Mouse (Mus musculus) layer of hippocampus, adult 2 months (tissue): ENCODE results near the gene Mak. TPM values are rescaled to one million over a fixed set of nuclear protein-coding genes. Genes with fewer than 3 reads are reported as not detected.
"Not testable (repeated sequence)": the region's sequence is repeated elsewhere in the genome, so short reads cannot be mapped to it uniquely, and the experiment has no call there.

Experiments
- DNase-seq, 2 experiments: peaks; one replicate each; pipeline ENCODE4 v3.0.0; 2022; ENCODE audit warnings: low spot score in 2 of 2
- H3K27ac ChIP-seq: fragments of 200-600 bp; 2 replicates; pipeline ENCODE4 v1.8.1; 2022
- H3K4me3 ChIP-seq: fragments of 200-600 bp; 2 replicates; pipeline ENCODE4 v1.8.1; 2022; ENCODE audit warnings: mild to moderate bottlenecking
- CTCF ChIP-seq: fragments of 200-600 bp; conservative IDR thresholded peaks from 2 replicates; pipeline ENCODE4 v1.8.1; 2022; ENCODE audit warnings: antibody characterized with exemption, mild to moderate bottlenecking, moderate library complexity
- total RNA-seq, 2 experiments: library from RNA; stranded (reverse); gene quantifications; 2 replicates each; pipeline ENCODE4 v1.2.3; 2021

Mak gene
- total RNA-seq, 2 experiments from 2014 or later = 0.91 to 1.7 TPM

GRCm38 (mm10) chr13:41000926-41001639 lies 78.4 kb downstream of the Mak start, which contains the start of gene Pak1ip1:
TSS of gene Pak1ip1 (plus strand) at chr13:41001023.
- peak within 1 kb of the TSS; percentile 98 for H3K27ac ChIP-seq
- peak within 1 kb of the TSS; percentile 78 for H3K4me3 ChIP-seq
- no peak for TF ChIP-seq CTCF
- peak; percentile 92 for DNase-seq

- peak overlapping the region; percentile 98 for H3K27ac ChIP-seq
- peak overlapping the region; percentile 78 for H3K4me3 ChIP-seq
- peak; percentile 78 for TF ChIP-seq CTCF
- DNase-seq = peak in 1 of 2 experiments; percentile 53
Observed at GRCm38 (mm10) chr13:41000140-41000925, 79.2 kb downstream of the Mak start.

GRCm38 (mm10) chr13:40998537-40998936 lies 81.0 kb downstream of the Mak start:
- H3K27ac ChIP-seq, H3K4me3 ChIP-seq, DNase-seq: not testable (repeated sequence)

- no peak for DNase-seq
- H3K4me3 ChIP-seq = no peak overlapping the region
- TF ChIP-seq CTCF = no peak
Observed at GRCm38 (mm10) chr13:40994487-40995263, 84.8 kb downstream of the Mak start.

GRCm38 (mm10) chr13:40988418-40988817 lies 91.1 kb downstream of the Mak start:
- TF ChIP-seq CTCF = no peak
- H3K27ac ChIP-seq = no peak overlapping the region
- no peak overlapping the region for H3K4me3 ChIP-seq
- no peak for DNase-seq

More at GRCm38 (mm10) chr13:40994487-40995263, 84.8 kb downstream of the Mak start:
- no peak overlapping the region for H3K27ac ChIP-seq

GRCm38 (mm10) chr13:40987608-40988303 lies 91.8 kb downstream of the Mak start:
- peak; percentile 34; the same call in 1 of the 2 replicates for TF ChIP-seq CTCF
- H3K27ac ChIP-seq, DNase-seq, H3K4me3 ChIP-seq: not testable (repeated sequence)

GRCm38 (mm10) chr13:40986081-40986480 lies 93.4 kb downstream of the Mak start:
- H3K4me3 ChIP-seq = no peak overlapping the region
- TF ChIP-seq CTCF = no peak
- no peak overlapping the region for H3K27ac ChIP-seq
- no peak for DNase-seq

GRCm38 (mm10) chr13:40982759-40983158 lies 96.7 kb downstream of the Mak start:
- no peak for TF ChIP-seq CTCF
- H3K27ac ChIP-seq = no peak overlapping the region
- H3K4me3 ChIP-seq = no peak overlapping the region
- no peak for DNase-seq

- H3K27ac ChIP-seq = peak overlapping the region; percentile 63; the same call in 1 of the 2 replicates
- peak; percentile 50 for TF ChIP-seq CTCF
- DNase-seq = no peak
- no peak overlapping the region for H3K4me3 ChIP-seq
Observed at GRCm38 (mm10) chr13:40979321-40979720, 100.2 kb downstream of the Mak start.

- H3K27ac ChIP-seq = peak overlapping the region; percentile 63; the same call in 1 of the 2 replicates
- no peak for TF ChIP-seq CTCF
- no peak for DNase-seq
- no peak overlapping the region for H3K4me3 ChIP-seq
Observed at GRCm38 (mm10) chr13:40978652-40979051, 100.9 kb downstream of the Mak start.

GRCm38 (mm10) chr13:40977609-40978008 lies 101.9 kb downstream of the Mak start:
- peak; percentile 86 for TF ChIP-seq CTCF
- DNase-seq = peak in 1 of 2 experiments; percentile 55
- Histone ChIP-seq H3K27ac (no peak overlapping the region), H3K4me3 (no peak overlapping the region)

Other genes with a start within 250 kb of the Mak start
- gene Gcnt2, start 220.0 kb downstream of the Mak start, total RNA-seq = 10 to 100 TPM; 16.3 to 17.0 TPM
- gene Pak1ip1, start 78.7 kb downstream of the Mak start, total RNA-seq = 10 to 100 TPM; 41.6 to 44.1 TPM
- gene Tmem14c, start 63.4 kb downstream of the Mak start, total RNA-seq = 10 to 100 TPM; 55.5 to 59.4 TPM
- gene Gcm2, start 31.3 kb upstream of the Mak start, total RNA-seq = not detected
- not detected for gene Sycp2l, start 34.6 kb upstream of the Mak start, total RNA-seq
- 10 to 100 TPM; 16.2 to 16.9 TPM for gene Elovl2, start 140.7 kb upstream of the Mak start, total RNA-seq
- 100 to 1,000 TPM; 141 to 143 TPM for gene Smim13, start 170.1 kb upstream of the Mak start, total RNA-seq
- not detected for gene Gm17364, start 194.3 kb upstream of the Mak start, total RNA-seq